Mouse (Mus musculus) hindbrain, postnatal 0 days (tissue): ENCODE data around the gene Chst8. TPM values are rescaled to one million over a fixed set of nuclear protein-coding genes. Genes with fewer than 3 reads are reported as not detected.
A peak's percentile ranks its signal among the peaks of the same experiment; 100 is the strongest.

ENCODE experiments used
- ATAC-seq: fragments of 200-750 bp; cut with Nextera tagmentation; 2 replicates; pipeline ENCODE4 v1.8.0; 2017; ENCODE audit warnings: mild to moderate bottlenecking, moderate TSS enrichment, moderate library complexity
- DNase-seq: peaks from one replicate; pipeline ENCODE4 v3.0.0-alpha.2; 2015; ENCODE audit warnings: low spot score
- H3K27ac ChIP-seq: fragments of 300-500 bp; sonication (generic); 2 replicates; pipeline ENCODE4 v1.5.1; 2014; ENCODE audit warnings: mild to moderate bottlenecking
- H3K27me3 ChIP-seq: fragments of 300-500 bp; sonication (generic); 2 replicates; pipeline ENCODE4 v1.6.1; 2014; ENCODE audit warnings: low read length, mixed read lengths; ENCODE audit not compliant: insufficient read depth
- H3K36me3 ChIP-seq: fragments of 300-500 bp; sonication (generic); 2 replicates; pipeline ENCODE4 v1.6.1; 2014; ENCODE audit warnings: low read length, mixed read lengths; ENCODE audit not compliant: insufficient read depth
- H3K4me1 ChIP-seq: fragments of 300-500 bp; sonication (generic); 2 replicates; pipeline ENCODE4 v1.6.1; 2014; ENCODE audit warnings: antibody characterized with exemption, low read length, mixed read lengths; ENCODE audit not compliant: insufficient read depth
- H3K4me2 ChIP-seq: fragments of 300-500 bp; sonication (generic); 2 replicates; pipeline ENCODE4 v1.6.1; 2014; ENCODE audit warnings: low read depth, mild to moderate bottlenecking, low read length, moderate library complexity, mixed read lengths
- H3K4me3 ChIP-seq: fragments of 300-500 bp; sonication (generic); 2 replicates; pipeline ENCODE4 v1.5.1; 2014; ENCODE audit warnings: low read length
- H3K9ac ChIP-seq: fragments of 300-500 bp; sonication (generic); replicated peaks from 2 replicates; pipeline ENCODE4 v1.6.1; 2014; ENCODE audit warnings: mild to moderate bottlenecking, low read length, moderate library complexity, mixed read lengths
- H3K9me3 ChIP-seq: fragments of 300-500 bp; sonication (generic); 2 replicates; pipeline ENCODE4 v1.6.1; 2016; ENCODE audit warnings: low read length, mixed read lengths
- CTCF ChIP-seq: IDR thresholded peaks from 2 replicates; pipeline ENCODE4 v1.5.1; 2016; ENCODE audit warnings: antibody characterized with exemption, control low read depth, low read depth
- WGBS: fragments of 180-500 bp; shearing (Covaris S2); extraction: QIAGEN DNeasy Blood & Tissue Kit; methylation state at CpG from one replicate; pipeline ENCODE4 v1.1.7; 2014; 5-methylcytosine and 5-hydroxymethylcytosine counted together
- polyA plus RNA-seq: library from polyadenylated mRNA; unstranded; fragments of >200 nt; fragmentation: Nextera tagmentation; extraction: Ambion mirVana; gene quantifications from 2 replicates; pipeline ENCODE4 v1.2.1, GENCODE M21; 2015
- total RNA-seq: library from RNA; depleted of rRNA; stranded (reverse); fragments of >200 nt; gene quantifications from 2 replicates; pipeline ENCODE4 v1.2.3, GENCODE M21; 2014

Chst8 gene
- total and polyA plus RNA-seq, 2 experiments from 2014 or later = 10.0 to 27.8 TPM

DNA sequence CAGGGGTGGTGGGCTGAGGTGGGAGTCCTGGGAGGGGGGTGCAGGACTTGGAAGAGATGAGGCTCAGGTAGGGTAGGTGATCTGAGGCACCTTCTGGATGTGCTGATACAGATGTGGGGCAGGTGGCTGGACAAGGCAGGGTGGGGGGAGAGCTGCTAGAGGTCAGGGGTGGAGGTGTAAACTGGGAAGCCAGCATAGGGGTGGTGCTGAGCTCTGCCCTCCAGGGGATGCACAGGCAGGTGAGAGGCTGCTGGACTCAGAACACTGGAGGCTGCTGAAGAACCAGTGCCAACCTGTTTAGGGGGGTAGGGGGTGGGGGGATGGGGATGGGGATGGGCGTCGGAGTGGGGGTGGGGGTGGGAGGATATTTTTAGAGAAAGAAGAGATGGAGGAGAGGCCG, 141.7 kb downstream of the Chst8 start:
- Histone ChIP-seq H3K27me3 (peaks cover 21% of the 10 kb centered on the region), H3K4me1 (no peaks in the 10 kb centered on the region), H3K9me3 (no peaks in the 10 kb centered on the region), H3K4me2 (no peak overlapping the region), H3K9ac (no peak overlapping the region), H3K4me3 (no peak overlapping the region), H3K36me3 (no peaks in the 10 kb centered on the region), H3K27ac (no peak overlapping the region)
- ATAC-seq (no peak), DNase-seq (no peak)
- 92% methylated on average over 3 of the region's 3 CpGs for WGBS
- no peak for TF ChIP-seq CTCF

GRCm38 (mm10) chr7:34669336-34669735, 143.2 kb downstream of the Chst8 start:
- no peak overlapping the region for H3K4me2 ChIP-seq

DNA sequence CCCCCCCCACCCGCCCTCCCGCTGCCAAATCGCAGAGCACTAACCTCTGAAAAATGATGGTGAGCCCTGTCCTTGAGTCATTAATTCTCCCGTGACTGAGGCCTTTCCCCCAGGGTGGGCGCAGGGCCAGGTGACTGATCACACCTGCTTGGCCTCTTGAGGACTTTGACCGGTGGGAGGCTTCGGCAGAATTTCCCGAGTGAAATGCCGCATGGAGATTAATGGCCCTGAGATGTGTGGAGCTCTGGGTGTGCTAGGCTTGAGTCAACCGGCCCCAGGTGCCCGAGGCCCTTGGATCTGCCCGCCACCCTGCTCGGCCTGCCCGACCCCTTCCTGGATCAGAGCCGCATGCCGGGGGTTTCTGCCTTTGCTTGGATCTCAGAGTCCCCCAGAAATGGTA, 144.6 kb downstream of the Chst8 start:
- no peak overlapping the region for H3K9ac ChIP-seq
- no peaks in the 10 kb centered on the region for H3K27me3 ChIP-seq
- no peak for ATAC-seq
- H3K27ac ChIP-seq = no peak overlapping the region
- TF ChIP-seq CTCF = no peak
- no peaks in the 10 kb centered on the region for H3K4me1 ChIP-seq
- no peak overlapping the region for H3K4me2 ChIP-seq
- WGBS = 74% methylated on average over 16 of the region's 16 CpGs
- H3K36me3 ChIP-seq = no peaks in the 10 kb centered on the region
- no peaks in the 10 kb centered on the region for H3K9me3 ChIP-seq
- no peak overlapping the region for H3K4me3 ChIP-seq
- no peak for DNase-seq

More at GRCm38 (mm10) chr7:34669336-34669735, 143.2 kb downstream of the Chst8 start:
- Histone ChIP-seq H3K27me3 (peaks cover 7% of the 10 kb centered on the region), H3K4me3 (no peak overlapping the region), H3K9ac (no peak overlapping the region), H3K4me1 (no peaks in the 10 kb centered on the region), H3K9me3 (no peaks in the 10 kb centered on the region), H3K36me3 (no peaks in the 10 kb centered on the region), H3K27ac (no peak overlapping the region)
- TF ChIP-seq CTCF = no peak
- WGBS = 27% methylated on average over 9 of the region's 9 CpGs
- DNase-seq (no peak), ATAC-seq (no peak)

DNA sequence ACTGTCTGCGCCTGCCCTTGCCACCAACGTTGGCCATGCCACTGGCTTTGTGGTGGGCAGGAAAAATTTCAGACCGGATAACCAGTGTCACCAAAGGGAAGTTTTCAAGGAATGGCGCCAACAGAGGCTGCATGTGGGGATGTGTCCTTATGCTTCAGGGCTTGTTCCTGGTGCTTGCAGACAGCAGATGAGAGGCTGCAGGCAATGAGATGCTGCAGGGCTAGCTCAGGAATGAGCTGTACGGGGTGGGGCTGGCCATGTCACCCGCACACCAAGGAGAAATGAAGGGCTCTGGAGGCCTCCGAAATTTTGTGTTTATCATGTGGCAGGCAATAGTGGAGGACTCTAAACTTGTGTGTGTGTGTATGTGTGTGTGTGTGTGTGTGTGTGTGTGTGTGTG, 149.4 kb downstream of the Chst8 start:
- ATAC-seq = no peak
- Histone ChIP-seq H3K27ac (no peak overlapping the region), H3K9me3 (no peaks in the 10 kb centered on the region), H3K27me3 (no peaks in the 10 kb centered on the region), H3K4me2 (no peak overlapping the region), H3K9ac (no peak overlapping the region), H3K36me3 (no peaks in the 10 kb centered on the region), H3K4me3 (no peak overlapping the region), H3K4me1 (no peaks in the 10 kb centered on the region)
- 36% methylated on average over 7 of the region's 7 CpGs for WGBS
- DNase-seq = no peak
- TF ChIP-seq CTCF = no peak

GRCm38 (mm10) chr7:34662227-34662626, 150.3 kb downstream of the Chst8 start:
- no peak for DNase-seq

GRCm38 (mm10) chr7:34659386-34660085, 153.0 kb downstream of the Chst8 start:
- Histone ChIP-seq H3K4me2 (no peak overlapping the region), H3K9ac (no peak overlapping the region), H3K9me3 (no peaks in the 10 kb centered on the region), H3K27ac (no peak overlapping the region), H3K4me1 (no peaks in the 10 kb centered on the region), H3K27me3 (no peaks in the 10 kb centered on the region), H3K4me3 (no peak overlapping the region), H3K36me3 (no peaks in the 10 kb centered on the region)
- DNase-seq = no peak
- TF ChIP-seq CTCF = no peak
- 83% methylated on average over 6 of the region's 6 CpGs for WGBS
- no peak for ATAC-seq

More at GRCm38 (mm10) chr7:34662227-34662626, 150.3 kb downstream of the Chst8 start:
- WGBS = 15% methylated on average over 5 of the region's 5 CpGs
- no peaks in the 10 kb centered on the region for H3K36me3 ChIP-seq
- H3K9me3 ChIP-seq = no peaks in the 10 kb centered on the region
- H3K4me2 ChIP-seq = no peak overlapping the region
- H3K9ac ChIP-seq = no peak overlapping the region
- no peak for ATAC-seq
- H3K27ac ChIP-seq = no peak overlapping the region
- no peak overlapping the region for H3K4me3 ChIP-seq
- TF ChIP-seq CTCF = no peak
- H3K27me3 ChIP-seq = no peaks in the 10 kb centered on the region
- no peaks in the 10 kb centered on the region for H3K4me1 ChIP-seq

GRCm38 (mm10) chr7:34656632-34657031, 155.9 kb downstream of the Chst8 start, which contains the start of gene Kctd15:
TSS of gene Kctd15 (minus strand) at chr7:34656732.
- H3K9ac ChIP-seq = peak within 1 kb of the TSS; percentile 94
- DNase-seq = no peak
- ATAC-seq = no peak
- peak within 1 kb of the TSS; percentile 83 for H3K4me3 ChIP-seq
- 59% methylated on average over 5 of the region's 5 CpGs for WGBS
- H3K4me1 ChIP-seq = no peaks in the 10 kb centered on the region
- no peak for TF ChIP-seq CTCF
- no peaks in the 10 kb centered on the region for H3K27me3 ChIP-seq
- H3K9me3 ChIP-seq = no peaks in the 10 kb centered on the region
- H3K27ac ChIP-seq = peak within 1 kb of the TSS; percentile 98
- peak within 1 kb of the TSS; percentile 74 for H3K4me2 ChIP-seq
- no peaks in the 10 kb centered on the region for H3K36me3 ChIP-seq
